Mouse (Mus musculus) neural tube, embryonic 13.5 days (tissue): Measurements from ENCODE around the gene Ccdc169. TPM values are rescaled to one million over a fixed set of nuclear protein-coding genes. Genes with fewer than 3 reads are reported as not detected.

Source experiments
- ATAC-seq: fragments of 200-750 bp; cut with Nextera tagmentation; 2 replicates; pipeline ENCODE4 v1.8.0; 2017; ENCODE audit warnings: low read depth, mild to moderate bottlenecking, moderate TSS enrichment, moderate library complexity
- H3K27ac ChIP-seq: fragments of 300-500 bp; sonication (generic); replicated peaks from 2 replicates; pipeline ENCODE4 v1.5.1; 2015; ENCODE audit warnings: moderate library complexity, mild to moderate bottlenecking, inconsistent platforms
- H3K27me3 ChIP-seq: fragments of 300-500 bp; sonication (generic); 2 replicates; pipeline ENCODE4 v1.6.1; 2015; ENCODE audit warnings: mild to moderate bottlenecking, inconsistent platforms
- H3K36me3 ChIP-seq: fragments of 300-500 bp; sonication (generic); 2 replicates; pipeline ENCODE4 v1.6.1; 2015; ENCODE audit warnings: mild to moderate bottlenecking, inconsistent platforms
- H3K4me1 ChIP-seq: fragments of 300-500 bp; sonication (generic); replicated peaks from 2 replicates; pipeline ENCODE4 v1.6.1; 2015; ENCODE audit warnings: inconsistent platforms
- H3K4me2 ChIP-seq: fragments of 300-500 bp; sonication (generic); 2 replicates; pipeline ENCODE4 v1.6.1; 2015; ENCODE audit warnings: inconsistent platforms, mild to moderate bottlenecking, moderate library complexity
- H3K4me3 ChIP-seq: fragments of 300-500 bp; sonication (generic); 2 replicates; pipeline ENCODE4 v1.5.1; 2015; ENCODE audit warnings: mild to moderate bottlenecking, inconsistent platforms
- H3K9ac ChIP-seq: fragments of 300-500 bp; sonication (generic); 2 replicates; pipeline ENCODE4 v1.6.1; 2015; ENCODE audit warnings: moderate library complexity, mild to moderate bottlenecking, inconsistent platforms
- H3K9me3 ChIP-seq: fragments of 300-500 bp; sonication (generic); 2 replicates; pipeline ENCODE4 v1.6.1; 2016; ENCODE audit warnings: inconsistent platforms
- WGBS: fragments of 180-500 bp; shearing (Covaris S2); methylation state at CpG from one replicate; pipeline ENCODE4 v1.1.7; 2015; 5-methylcytosine and 5-hydroxymethylcytosine counted together
- microRNA-seq: library from miRNA; unstranded; fragments of <30 nt; microRNA quantifications from one replicate; pipeline ENCODE4, GENCODE M21; 2016
- polyA plus RNA-seq: library from polyadenylated mRNA; unstranded; fragments of >200 nt; fragmentation: Nextera tagmentation; extraction: Ambion mirVana; gene quantifications from 2 replicates; pipeline ENCODE4 v1.2.1, GENCODE M21; 2015

Gene Ccdc169
- polyA plus RNA-seq, 1 experiment from 2014 or later, result not detected

GRCm38 (mm10) chr3:55212254-55212653 lies 75.1 kb downstream of the Ccdc169 start:
- Histone ChIP-seq H3K27ac (no peak overlapping the region), H3K27me3 (no peaks in the 10 kb centered on the region), H3K4me1 (peaks cover 9% of the 10 kb centered on the region), H3K9me3 (no peaks in the 10 kb centered on the region), H3K4me3 (no peak overlapping the region), H3K9ac (no peak overlapping the region), H3K36me3 (no peaks in the 10 kb centered on the region), H3K4me2 (no peak overlapping the region)
- ATAC-seq, result no peak
- 42% methylated on average over 2 of the region's 2 CpGs for WGBS

- H3K9me3 ChIP-seq, result no peaks in the 10 kb centered on the region
- no peak overlapping the region for H3K4me3 ChIP-seq
- no peak overlapping the region for H3K9ac ChIP-seq
- H3K36me3 ChIP-seq, result no peaks in the 10 kb centered on the region
- ATAC-seq, result no peak
- WGBS, result 70% methylated on average over 4 of the region's 4 CpGs
- H3K4me2 ChIP-seq, result no peak overlapping the region
- H3K27me3 ChIP-seq, result no peaks in the 10 kb centered on the region
- peaks cover 9% of the 10 kb centered on the region for H3K4me1 ChIP-seq
- H3K27ac ChIP-seq, result 0 out of 2 replicates have a peak overlapping the region, but pooled peaks have one; percentile 25
Observed at GRCm38 (mm10) chr3:55213785-55214184, 76.6 kb downstream of the Ccdc169 start.

DNA sequence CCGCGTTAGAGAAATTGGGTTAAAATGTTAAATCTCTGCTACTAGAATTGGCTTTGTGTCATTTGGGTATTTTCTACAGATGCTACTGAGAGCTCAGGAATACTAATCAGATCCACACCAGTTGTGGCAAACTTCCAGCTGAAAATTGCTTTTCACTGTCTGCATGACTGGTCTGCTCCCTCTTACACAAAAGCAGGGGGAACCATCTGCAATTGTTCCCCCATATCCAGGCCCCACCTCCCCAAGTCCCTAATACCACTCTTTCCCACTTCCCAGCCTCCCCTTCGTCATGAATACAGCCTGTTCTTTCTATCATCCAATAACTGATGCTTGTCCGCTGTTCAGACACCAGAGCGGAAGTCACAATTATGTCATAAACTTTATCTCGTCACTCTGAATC lies 77.3 kb downstream of the Ccdc169 start:
- no peak overlapping the region for H3K9ac ChIP-seq
- ATAC-seq, result no peak
- H3K27ac ChIP-seq, result peak overlapping the region; percentile 25; the same call in 1 of the 2 replicates
- H3K4me1 ChIP-seq, result peaks cover 9% of the 10 kb centered on the region
- no peaks in the 10 kb centered on the region for H3K27me3 ChIP-seq
- 71% methylated on average over 6 of the region's 6 CpGs for WGBS
- H3K9me3 ChIP-seq, result no peaks in the 10 kb centered on the region
- H3K4me2 ChIP-seq, result no peak overlapping the region
- no peaks in the 10 kb centered on the region for H3K36me3 ChIP-seq
- no peak overlapping the region for H3K4me3 ChIP-seq

DNA sequence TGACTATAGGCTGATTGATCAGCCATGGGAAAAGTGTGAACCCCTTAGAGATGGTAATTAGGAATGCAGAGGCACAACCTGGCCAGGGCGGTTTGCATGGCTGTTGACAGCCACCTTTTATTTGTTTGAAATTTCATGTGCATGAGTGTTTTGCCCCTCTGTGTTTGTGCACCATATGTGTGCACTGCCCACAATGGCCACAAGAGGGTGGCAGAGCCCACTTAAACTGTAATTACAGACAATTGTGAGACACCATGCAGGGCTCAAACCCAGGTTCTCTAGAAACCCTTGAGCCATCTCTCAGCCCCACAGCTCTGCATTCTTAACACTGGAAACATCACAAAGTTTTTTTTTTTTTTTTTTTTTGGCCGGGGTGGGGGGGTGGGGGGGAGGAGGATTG lies 85.4 kb downstream of the Ccdc169 start:
- 0 out of 2 replicates have a peak, but pooled peaks cover 7% of the 10 kb centered on the region for H3K9me3 ChIP-seq
- whole genome bisulfite sequencing, result 93% methylated on average over 2 of the region's 2 CpGs
- ATAC-seq, result no peak
- H3K4me3 ChIP-seq, result no peak overlapping the region
- H3K27ac ChIP-seq, result no peak overlapping the region
- no peak overlapping the region for H3K9ac ChIP-seq
- no peaks in the 10 kb centered on the region for H3K27me3 ChIP-seq
- peaks cover 10% of the 10 kb centered on the region for H3K4me1 ChIP-seq
- H3K4me2 ChIP-seq, result no peak overlapping the region
- no peaks in the 10 kb centered on the region for H3K36me3 ChIP-seq

Small RNA genes lying within 50 kb of the gene (microRNA-seq; reads per million reads assigned to microRNA genes)
- not detected for gene Gm22029

Other genes with a start within 250 kb of the Ccdc169 start
- 0.63 and 0.95 TPM in 2 replicates for gene Sertm1, start 221.5 kb upstream of the Ccdc169 start, polyA plus RNA-seq
- gene Ccna1, start 81.8 kb upstream of the Ccdc169 start, polyA plus RNA-seq, result 0.56 and 0.66 TPM in 2 replicates
- gene Spg20, start 25.2 kb upstream of the Ccdc169 start, polyA plus RNA-seq, result 20.2 and 24.8 TPM in 2 replicates
- gene Sohlh2, start 44.7 kb downstream of the Ccdc169 start, polyA plus RNA-seq, result not detected in 2 replicates
- 190 and 226 TPM in 2 replicates for gene Dclk1, start 105.0 kb downstream of the Ccdc169 start, polyA plus RNA-seq